Mouse (Mus musculus): ENCODE data around the gene Dspp.

The Dspp gene

GRCm38 (mm10) chr5:104170412-104170811 is at the start of gene Dspp:
Gene Dspp, plus strand, starts transcription at chr5:104170712.
- DNase-seq: no peak

GRCm38 (mm10) chr5:104124016-104124658 is 46.4 kb upstream of the Dspp start:
- DNase-seq: no peak

- no peak for DNase-seq
Observed at GRCm38 (mm10) chr5:104126561-104127320, 43.8 kb upstream of the Dspp start.

GRCm38 (mm10) chr5:104127351-104127750 is 43.2 kb upstream of the Dspp start:
- no peak for DNase-seq

- DNase-seq: peak; percentile 50
Observed at GRCm38 (mm10) chr5:104128281-104129031, 42.1 kb upstream of the Dspp start.

- no peak for DNase-seq
Observed at GRCm38 (mm10) chr5:104130891-104131290, 39.6 kb upstream of the Dspp start.

- DNase-seq: peak; percentile 47
Observed at GRCm38 (mm10) chr5:104131544-104131943, 39.0 kb upstream of the Dspp start.

GRCm38 (mm10) chr5:104133752-104134151 is 36.8 kb upstream of the Dspp start:
- no peak for DNase-seq

GRCm38 (mm10) chr5:104137920-104138541 is 32.5 kb upstream of the Dspp start:
- no peak for DNase-seq

- no peak for DNase-seq
Observed at GRCm38 (mm10) chr5:104141067-104141466, 29.4 kb upstream of the Dspp start.

GRCm38 (mm10) chr5:104144057-104144456 is 26.5 kb upstream of the Dspp start:
- DNase-seq: no peak

GRCm38 (mm10) chr5:104149349-104149748 is 21.2 kb upstream of the Dspp start:
- peak; percentile 16 for DNase-seq

- DNase-seq: no peak
Observed at GRCm38 (mm10) chr5:104150196-104150595, 20.3 kb upstream of the Dspp start.

- no peak for DNase-seq
Observed at GRCm38 (mm10) chr5:104157701-104158100, 12.8 kb upstream of the Dspp start.

- no peak for DNase-seq
Observed at GRCm38 (mm10) chr5:104158332-104159052, 12.0 kb upstream of the Dspp start.

- no peak for DNase-seq
Observed at GRCm38 (mm10) chr5:104160581-104160980, 9.9 kb upstream of the Dspp start.

- DNase-seq: no peak
Observed at GRCm38 (mm10) chr5:104161390-104161789, 9.1 kb upstream of the Dspp start.

- DNase-seq: no peak
Observed at GRCm38 (mm10) chr5:104163536-104163935, 7.0 kb upstream of the Dspp start.

- no peak for DNase-seq
Observed at GRCm38 (mm10) chr5:104173094-104173493, 2.6 kb downstream of the Dspp start.

- no peak for DNase-seq
Observed at GRCm38 (mm10) chr5:104183743-104184142, 13.2 kb downstream of the Dspp start.

- DNase-seq: no peak
Observed at GRCm38 (mm10) chr5:104187281-104187680, 16.8 kb downstream of the Dspp start.

GRCm38 (mm10) chr5:104195086-104195485 is 24.6 kb downstream of the Dspp start:
- DNase-seq: no peak
